Mouse (Mus musculus): Measurements from ENCODE around the gene Ctnna2. TPM values are rescaled to one million over a fixed set of nuclear protein-coding genes. Genes with fewer than 3 reads are reported as not detected.

Gene Ctnna2
- total and polyA plus RNA-seq, 2 experiments, result not detected

DNA sequence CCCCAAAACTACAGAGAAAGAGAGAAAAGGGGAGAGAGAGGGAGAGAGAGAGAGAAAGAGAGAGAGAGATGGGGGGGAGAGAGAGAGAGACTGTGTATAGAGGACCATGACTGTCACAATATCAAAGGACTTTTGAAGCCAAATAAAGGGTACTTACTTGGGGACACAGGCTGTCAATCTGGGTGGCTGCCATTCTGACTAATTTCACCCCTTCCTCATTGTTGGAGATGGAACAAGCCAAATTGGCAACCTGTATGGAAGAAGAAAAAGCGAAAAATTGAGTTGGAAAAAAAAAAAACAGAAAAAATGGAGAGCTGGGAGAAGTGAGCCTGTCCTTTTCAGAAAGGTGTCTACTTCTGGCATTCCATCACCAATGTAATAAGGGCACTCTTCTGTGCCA, 997.8 kb downstream of the Ctnna2 start:
- TF ChIP-seq POLR2A (IDR thresholded peaks at IDR 0.05; ENCODE audit: extremely low read depth, insufficient read depth, low read length), result no peak
- TF ChIP-seq CTCF (IDR thresholded peaks at IDR 0.05; ENCODE audit: low read depth, low read length), result no peak
- H3K27me3 ChIP-seq (ENCODE audit: control insufficient read depth, insufficient read depth, low read length), result no peaks in the 10 kb centered on the region
- 76% methylated on average over 1 of the region's 1 CpGs for WGBS
- DNase-seq (ENCODE audit: extremely low read depth, low read depth, low spot score), result no peak
- H3K27ac ChIP-seq (replicated peaks; ENCODE audit: insufficient read depth, low read depth, low read length), result no peak overlapping the region
- no peaks in the 10 kb centered on the region for H3K4me1 ChIP-seq (ENCODE audit: control insufficient read depth, insufficient read depth, low read length)
- H3K4me3 ChIP-seq (ENCODE audit: insufficient read depth, low read depth, low read length), result no peak overlapping the region
- no peaks in the 10 kb centered on the region for H3K79me2 ChIP-seq (ENCODE audit: control insufficient read depth, insufficient read depth, low read length)
- H3K9ac ChIP-seq (ENCODE audit: low read depth, low read length), result no peak overlapping the region
- no peaks in the 10 kb centered on the region for H3K36me3 ChIP-seq (ENCODE audit: control insufficient read depth, insufficient read depth, low read length)

DNA sequence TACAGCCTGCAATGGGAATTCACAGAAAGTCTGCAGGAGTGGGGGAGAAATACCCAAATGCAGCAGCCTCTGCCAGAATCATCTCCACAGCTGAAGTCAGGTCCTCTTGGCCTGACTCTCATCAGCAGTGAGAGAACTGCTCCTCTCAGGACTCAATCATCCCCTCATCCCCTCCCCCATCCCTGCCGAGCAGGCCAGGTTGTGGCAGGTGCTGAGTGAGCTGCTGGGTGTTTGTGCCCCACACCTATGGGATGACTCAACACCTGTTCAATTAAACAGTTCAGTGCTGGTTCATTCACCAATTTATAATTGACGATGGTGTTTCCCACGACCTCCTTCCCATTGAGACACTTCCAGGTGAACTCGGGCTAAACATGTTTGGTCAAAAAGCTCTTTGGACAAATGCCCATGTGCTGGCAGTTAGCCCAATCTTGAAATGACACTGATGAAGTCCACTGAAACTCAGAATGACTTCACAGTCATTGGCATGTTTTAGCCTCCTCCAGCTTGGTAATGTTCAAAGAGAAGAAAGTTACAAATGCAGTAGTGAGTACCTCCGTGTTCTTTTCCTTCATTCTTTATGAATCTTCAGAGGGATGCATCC, 1000.1 kb downstream of the Ctnna2 start:
- Histone ChIP-seq H3K9ac (ENCODE audit: low read depth, low read length) (no peak overlapping the region), H3K36me3 (ENCODE audit: control insufficient read depth, insufficient read depth, low read length) (no peaks in the 10 kb centered on the region), H3K27me3 (ENCODE audit: control insufficient read depth, insufficient read depth, low read length) (no peaks in the 10 kb centered on the region), H3K4me3 (ENCODE audit: insufficient read depth, low read depth, low read length) (no peak overlapping the region), H3K4me1 (ENCODE audit: control insufficient read depth, insufficient read depth, low read length) (no peaks in the 10 kb centered on the region), H3K27ac (replicated peaks; ENCODE audit: insufficient read depth, low read depth, low read length) (no peak overlapping the region), H3K79me2 (ENCODE audit: control insufficient read depth, insufficient read depth, low read length) (no peaks in the 10 kb centered on the region)
- TF ChIP-seq POLR2A (IDR thresholded peaks at IDR 0.05; ENCODE audit: extremely low read depth, insufficient read depth, low read length) (no peak), CTCF (IDR thresholded peaks at IDR 0.05; ENCODE audit: low read depth, low read length) (no peak)
- 45% methylated on average over 5 of the region's 5 CpGs for WGBS
- peak; percentile 14 for DNase-seq (ENCODE audit: extremely low read depth, low read depth, low spot score)

DNA sequence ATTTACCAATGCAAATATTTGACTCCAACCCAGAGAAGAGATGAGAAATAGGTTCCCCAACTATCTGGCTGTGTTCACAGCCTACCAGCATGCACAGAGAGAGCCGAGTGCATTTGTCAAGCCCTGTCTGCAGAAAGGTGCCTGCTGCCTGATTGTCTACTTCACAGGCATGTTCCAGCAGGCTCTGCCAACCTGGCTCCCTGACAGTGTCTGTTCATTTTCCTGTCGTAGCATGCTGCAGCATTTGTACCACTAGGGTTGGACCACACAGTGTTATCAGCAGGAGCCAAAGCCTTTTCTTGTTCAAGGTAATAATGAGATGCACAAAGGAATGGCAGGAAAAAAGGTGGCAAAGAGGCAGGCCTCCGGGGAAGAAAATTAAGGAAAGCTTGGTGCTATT, 1001.7 kb downstream of the Ctnna2 start:
- no peak overlapping the region for H3K27ac ChIP-seq (replicated peaks; ENCODE audit: insufficient read depth, low read depth, low read length)
- H3K4me3 ChIP-seq (ENCODE audit: insufficient read depth, low read depth, low read length), result no peak overlapping the region
- no peak for DNase-seq (ENCODE audit: extremely low read depth, low read depth, low spot score)
- H3K9ac ChIP-seq (ENCODE audit: low read depth, low read length), result no peak overlapping the region
- H3K36me3 ChIP-seq (ENCODE audit: control insufficient read depth, insufficient read depth, low read length), result no peaks in the 10 kb centered on the region
- no peak for TF ChIP-seq POLR2A (IDR thresholded peaks at IDR 0.05; ENCODE audit: extremely low read depth, insufficient read depth, low read length)
- TF ChIP-seq CTCF (IDR thresholded peaks at IDR 0.05; ENCODE audit: low read depth, low read length), result no peak
- H3K4me1 ChIP-seq (ENCODE audit: control insufficient read depth, insufficient read depth, low read length), result no peaks in the 10 kb centered on the region
- H3K27me3 ChIP-seq (ENCODE audit: control insufficient read depth, insufficient read depth, low read length), result no peaks in the 10 kb centered on the region
- 24% methylated on average over 3 of the region's 3 CpGs for WGBS
- no peaks in the 10 kb centered on the region for H3K79me2 ChIP-seq (ENCODE audit: control insufficient read depth, insufficient read depth, low read length)

DNA sequence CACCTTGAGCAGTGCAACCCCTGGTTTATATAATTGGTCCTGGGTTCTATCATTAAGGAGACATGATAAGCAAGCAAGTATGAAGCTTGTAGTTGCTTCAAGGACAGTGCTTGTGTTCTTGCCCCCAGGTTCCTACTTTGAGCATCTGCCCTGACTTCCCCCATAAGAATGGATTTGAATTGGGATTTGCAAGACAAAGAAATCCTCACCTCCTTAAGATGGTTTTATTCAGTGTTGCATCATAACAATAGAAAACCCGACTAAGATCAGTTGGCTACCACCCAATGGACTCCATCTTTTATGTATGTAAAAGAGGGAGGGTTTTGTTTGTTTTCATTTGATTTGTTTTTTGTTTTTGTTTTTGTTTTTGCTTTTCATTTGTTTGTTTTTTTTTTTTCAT, 1005.2 kb downstream of the Ctnna2 start:
- TF ChIP-seq CTCF (IDR thresholded peaks at IDR 0.05; ENCODE audit: low read depth, low read length) (no peak), POLR2A (IDR thresholded peaks at IDR 0.05; ENCODE audit: extremely low read depth, insufficient read depth, low read length) (no peak)
- Histone ChIP-seq H3K79me2 (ENCODE audit: control insufficient read depth, insufficient read depth, low read length) (no peaks in the 10 kb centered on the region), H3K27ac (replicated peaks; ENCODE audit: insufficient read depth, low read depth, low read length) (no peak overlapping the region), H3K27me3 (ENCODE audit: control insufficient read depth, insufficient read depth, low read length) (no peaks in the 10 kb centered on the region), H3K9ac (ENCODE audit: low read depth, low read length) (no peak overlapping the region), H3K36me3 (ENCODE audit: control insufficient read depth, insufficient read depth, low read length) (no peaks in the 10 kb centered on the region), H3K4me3 (ENCODE audit: insufficient read depth, low read depth, low read length) (no peak overlapping the region), H3K4me1 (ENCODE audit: control insufficient read depth, insufficient read depth, low read length) (no peaks in the 10 kb centered on the region)
- WGBS, result 78% methylated on average over 1 of the region's 1 CpGs
- no peak for DNase-seq (ENCODE audit: extremely low read depth, low read depth, low spot score)

DNA sequence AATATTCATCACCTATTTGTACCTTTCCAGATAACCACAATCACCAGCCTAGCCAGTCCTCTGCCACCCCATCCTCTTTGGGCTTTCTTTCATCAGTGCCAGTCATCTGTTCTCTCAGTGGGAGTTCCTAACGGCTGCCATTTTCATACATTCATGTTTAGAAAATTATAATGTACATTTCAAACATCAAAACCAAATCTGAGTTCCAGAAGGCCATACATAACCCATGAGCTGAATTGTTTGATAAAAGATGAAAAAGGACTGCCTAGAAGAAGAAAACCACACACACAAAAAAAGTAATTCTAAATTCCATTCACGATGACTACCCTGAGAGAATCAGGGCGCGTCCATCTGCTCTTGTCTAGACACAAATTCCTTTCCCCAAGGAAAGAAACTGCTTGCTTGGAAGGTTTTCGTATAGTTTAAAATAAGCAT, 1014.5 kb downstream of the Ctnna2 start:
- no peak for DNase-seq (ENCODE audit: extremely low read depth, low read depth, low spot score)
- no peaks in the 10 kb centered on the region for H3K79me2 ChIP-seq (ENCODE audit: control insufficient read depth, insufficient read depth, low read length)
- H3K36me3 ChIP-seq (ENCODE audit: control insufficient read depth, insufficient read depth, low read length), result no peaks in the 10 kb centered on the region
- H3K27me3 ChIP-seq (ENCODE audit: control insufficient read depth, insufficient read depth, low read length), result no peaks in the 10 kb centered on the region
- H3K4me3 ChIP-seq (ENCODE audit: insufficient read depth, low read depth, low read length), result no peak overlapping the region
- TF ChIP-seq CTCF (IDR thresholded peaks at IDR 0.05; ENCODE audit: low read depth, low read length) (no peak), POLR2A (IDR thresholded peaks at IDR 0.05; ENCODE audit: extremely low read depth, insufficient read depth, low read length) (no peak)
- no peak overlapping the region for H3K27ac ChIP-seq (replicated peaks; ENCODE audit: insufficient read depth, low read depth, low read length)
- WGBS, result 80% methylated on average over 5 of the region's 5 CpGs
- H3K4me1 ChIP-seq (ENCODE audit: control insufficient read depth, insufficient read depth, low read length), result no peaks in the 10 kb centered on the region
- H3K9ac ChIP-seq (ENCODE audit: low read depth, low read length), result no peak overlapping the region

DNA sequence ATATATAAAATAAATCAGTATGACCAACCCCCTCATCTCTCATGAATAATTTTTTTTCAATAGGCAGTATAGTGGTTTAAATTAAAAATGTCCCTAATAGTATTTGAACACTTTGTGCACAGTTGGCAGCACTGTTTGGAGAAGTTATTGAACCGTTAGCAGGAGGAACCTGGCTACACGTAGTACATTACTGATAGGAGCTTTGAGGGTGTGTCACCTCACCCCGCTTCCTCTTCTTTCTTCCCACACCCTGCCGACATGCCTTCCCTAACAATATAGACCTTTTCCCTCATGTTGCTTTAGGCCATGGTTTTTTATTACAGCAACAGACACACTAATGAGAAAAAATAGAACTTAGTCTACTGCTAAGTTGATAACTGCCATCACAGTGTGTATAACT, 1071.4 kb downstream of the Ctnna2 start:
- Histone ChIP-seq H3K4me1 (ENCODE audit: control insufficient read depth, insufficient read depth, low read length) (no peaks in the 10 kb centered on the region), H3K4me3 (ENCODE audit: insufficient read depth, low read depth, low read length) (no peak overlapping the region), H3K36me3 (ENCODE audit: control insufficient read depth, insufficient read depth, low read length) (no peaks in the 10 kb centered on the region), H3K27ac (replicated peaks; ENCODE audit: insufficient read depth, low read depth, low read length) (no peak overlapping the region), H3K9ac (ENCODE audit: low read depth, low read length) (no peak overlapping the region), H3K27me3 (ENCODE audit: control insufficient read depth, insufficient read depth, low read length) (no peaks in the 10 kb centered on the region), H3K79me2 (ENCODE audit: control insufficient read depth, insufficient read depth, low read length) (no peaks in the 10 kb centered on the region)
- TF ChIP-seq POLR2A (IDR thresholded peaks at IDR 0.05; ENCODE audit: extremely low read depth, insufficient read depth, low read length) (no peak), CTCF (IDR thresholded peaks at IDR 0.05; ENCODE audit: low read depth, low read length) (no peak)
- DNase-seq (ENCODE audit: extremely low read depth, low read depth, low spot score), result no peak
- 63% methylated on average over 4 of the region's 4 CpGs for WGBS
